Mouse (Mus musculus) ES-Bruce4 (cell line): ENCODE results near the gene Gm17174.

ENCODE experiments used
- CTCF ChIP-seq: IDR thresholded peaks from one replicate; pipeline ENCODE4 v1.8.1; 2011; ENCODE audit warnings: low read depth, low read length
- EP300 ChIP-seq: IDR thresholded peaks from 2 replicates; pipeline ENCODE4 v1.6.1; 2011; ENCODE audit warnings: low read depth, low read length; ENCODE audit not compliant: insufficient read depth

- TF ChIP-seq CTCF (no peak), EP300 (no peak)
Measured at GRCm38 (mm10) chr14:51611210-51611609, 19.3 kb upstream of the Gm17174 start, which contains the start of gene Gm17078.
